Mouse (Mus musculus) small intestine, adult 2 months (tissue): ENCODE measurements around the gene Cmtm6. TPM values are rescaled to one million over a fixed set of nuclear protein-coding genes. Genes with fewer than 3 reads are reported as not detected.

Experiments
- H3K27ac ChIP-seq: fragments of 200-500 bp; 2 replicates; pipeline ENCODE4 v1.5.1; 2012; ENCODE audit warnings: low read depth, low read length, control low read depth, inconsistent platforms; ENCODE audit not compliant: insufficient read depth
- H3K27me3 ChIP-seq: fragments of 200-500 bp; 2 replicates; pipeline ENCODE4 v1.6.1; 2012; ENCODE audit warnings: mild to moderate bottlenecking, moderate library complexity, low read length, inconsistent platforms; ENCODE audit not compliant: control insufficient read depth, insufficient read depth
- H3K36me3 ChIP-seq: fragments of 200-500 bp; 2 replicates; pipeline ENCODE4 v1.6.1; 2012; ENCODE audit warnings: mild to moderate bottlenecking, low read length, control low read depth, inconsistent platforms; ENCODE audit not compliant: control insufficient read depth, insufficient read depth
- H3K4me1 ChIP-seq: fragments of 200-500 bp; 2 replicates; pipeline ENCODE4 v1.6.1; 2012; ENCODE audit warnings: low read length, inconsistent platforms, mixed read lengths; ENCODE audit not compliant: control insufficient read depth, insufficient read depth, insufficient read length
- H3K4me3 ChIP-seq: fragments of 200-500 bp; 2 replicates; pipeline ENCODE4 v1.5.1; 2012; ENCODE audit warnings: low read depth, mild to moderate bottlenecking, control low read depth, inconsistent platforms, low read length, moderate library complexity
- CTCF ChIP-seq: fragments of 200-500 bp; IDR thresholded peaks from 2 replicates; pipeline ENCODE4 v1.5.1; 2012; ENCODE audit warnings: low read depth, mild to moderate bottlenecking, control low read depth, inconsistent platforms, low read length, moderate library complexity, mixed read lengths; ENCODE audit not compliant: insufficient replicate concordance, insufficient read length; ENCODE audit errors: extremely low read depth
- POLR2A ChIP-seq: fragments of 200-500 bp; IDR thresholded peaks from 2 replicates; pipeline ENCODE4 v1.6.1; 2012; ENCODE audit warnings: low read depth, mild to moderate bottlenecking, control low read depth, inconsistent platforms, low read length, moderate library complexity
- WGBS: fragments of 180-500 bp; shearing (Covaris S2); methylation state at CpG from one replicate; pipeline ENCODE4 v1.1.7; 2018; 5-methylcytosine and 5-hydroxymethylcytosine counted together
- polyA plus RNA-seq: library from polyadenylated mRNA; depleted of rRNA; stranded (reverse); fragments of >200 nt; gene quantifications from 2 replicates; pipeline ENCODE4 v1.2.3, GENCODE M21; 2012; rRNA removed

The Cmtm6 gene
- polyA plus RNA-seq, 1 experiment, result 46.1 TPM

DNA sequence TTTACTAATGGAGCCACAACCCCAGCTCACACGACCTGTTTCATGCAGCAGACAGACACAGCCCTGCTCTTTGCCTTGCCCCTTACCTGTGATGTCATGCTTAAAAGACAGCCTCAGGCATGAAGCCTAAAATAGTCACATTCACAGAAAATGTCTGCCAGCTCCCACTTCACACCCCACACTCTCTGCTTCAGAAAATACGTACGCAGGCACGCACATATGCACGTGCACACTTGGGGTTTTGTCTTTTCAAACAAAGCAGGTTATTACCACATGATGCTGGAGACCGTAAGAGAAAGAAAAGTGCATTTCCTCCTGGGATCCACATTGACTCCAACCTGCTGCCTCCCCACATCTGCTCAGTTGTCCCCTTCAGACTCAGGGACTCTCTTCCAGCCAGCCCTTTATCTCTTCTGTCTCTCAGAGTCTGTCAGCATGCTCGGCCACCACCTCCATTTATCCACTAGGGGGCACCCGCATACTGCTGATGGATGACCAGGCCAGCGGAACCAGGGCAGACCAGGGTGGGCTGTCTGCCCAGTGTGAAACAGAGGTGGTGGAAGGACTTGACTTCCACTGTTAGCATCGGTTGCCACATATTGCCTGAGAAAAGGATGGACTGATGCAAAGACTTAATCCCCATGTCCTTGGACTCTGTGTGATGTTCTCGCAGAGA lies 66.6 kb downstream of the Cmtm6 start:
- peak; percentile 96 for TF ChIP-seq CTCF
- TF ChIP-seq POLR2A, result no peak
- Histone ChIP-seq H3K27ac (no peak overlapping the region), H3K36me3 (no peaks in the 10 kb centered on the region), H3K4me3 (no peak overlapping the region), H3K27me3 (no peaks in the 10 kb centered on the region), H3K4me1 (no peaks in the 10 kb centered on the region; the same call in 1 of the 2 replicates)
- 57% methylated on average over 11 of the region's 11 CpGs for WGBS

DNA sequence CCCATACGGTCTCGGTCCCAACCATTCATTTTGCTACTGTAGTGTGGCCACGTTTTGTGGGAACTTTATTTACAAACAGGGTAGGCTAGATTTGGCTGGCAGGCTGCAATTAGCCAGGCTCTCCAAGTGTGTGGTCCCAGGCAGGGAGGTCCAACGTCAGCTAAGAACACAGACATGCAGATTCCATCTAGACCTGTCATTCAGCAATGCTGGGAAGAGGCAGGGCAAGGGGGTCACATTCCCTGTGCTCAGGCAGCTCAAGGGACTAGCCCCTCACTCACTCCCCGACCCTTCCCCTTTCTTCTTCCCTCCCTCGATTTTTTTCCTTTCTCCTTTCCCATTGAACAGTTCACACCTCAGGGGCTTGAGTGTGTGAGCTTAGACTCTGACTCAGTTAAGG lies 67.9 kb downstream of the Cmtm6 start:
- Histone ChIP-seq H3K4me1 (no peaks in the 10 kb centered on the region; the same call in 1 of the 2 replicates), H3K27me3 (no peaks in the 10 kb centered on the region), H3K27ac (no peak overlapping the region), H3K36me3 (no peaks in the 10 kb centered on the region), H3K4me3 (no peak overlapping the region)
- TF ChIP-seq CTCF (no peak), POLR2A (no peak)
- whole genome bisulfite sequencing, result 73% methylated on average over 6 of the region's 6 CpGs

Other genes with a start within 250 kb of the Cmtm6 start
- gene Ccr4, start 226.2 kb upstream of the Cmtm6 start, polyA plus RNA-seq, result 0.60 and 1.1 TPM in 2 replicates
- gene C130032M10Rik, start 215.4 kb upstream of the Cmtm6 start, polyA plus RNA-seq, result not detected in 2 replicates
- gene Trim71, start 166.7 kb upstream of the Cmtm6 start, polyA plus RNA-seq, result not detected in 2 replicates
- 7.8 and 17.0 TPM in 2 replicates for gene Cnot10, start 90.9 kb upstream of the Cmtm6 start, polyA plus RNA-seq
- 9.9 and 18.7 TPM in 2 replicates for gene Dync1li1, start 42.3 kb upstream of the Cmtm6 start, polyA plus RNA-seq
- 70.4 and 97.3 TPM in 2 replicates for gene Cmtm7, start 50.7 kb downstream of the Cmtm6 start, polyA plus RNA-seq
- gene Cmtm8, start 113.0 kb downstream of the Cmtm6 start, polyA plus RNA-seq, result 2.9 and 25.7 TPM in 2 replicates
- 14.4 and 23.7 TPM in 2 replicates for gene Gpd1l, start 202.9 kb downstream of the Cmtm6 start, polyA plus RNA-seq
- gene Osbpl10, start 247.5 kb downstream of the Cmtm6 start, polyA plus RNA-seq, result 9.1 and 27.5 TPM in 2 replicates